Mouse (Mus musculus): ENCODE data around the gene Bcdin3d. TPM values are rescaled to one million over a fixed set of nuclear protein-coding genes. Genes with fewer than 3 reads are reported as not detected.
"Not testable (repeated sequence)": the region's sequence is repeated elsewhere in the genome, so short reads cannot be mapped to it uniquely, and the experiment has no call there.

The Bcdin3d gene
- total RNA-seq, 2 experiments from 2014 or later, result 5.3 TPM

DNA sequence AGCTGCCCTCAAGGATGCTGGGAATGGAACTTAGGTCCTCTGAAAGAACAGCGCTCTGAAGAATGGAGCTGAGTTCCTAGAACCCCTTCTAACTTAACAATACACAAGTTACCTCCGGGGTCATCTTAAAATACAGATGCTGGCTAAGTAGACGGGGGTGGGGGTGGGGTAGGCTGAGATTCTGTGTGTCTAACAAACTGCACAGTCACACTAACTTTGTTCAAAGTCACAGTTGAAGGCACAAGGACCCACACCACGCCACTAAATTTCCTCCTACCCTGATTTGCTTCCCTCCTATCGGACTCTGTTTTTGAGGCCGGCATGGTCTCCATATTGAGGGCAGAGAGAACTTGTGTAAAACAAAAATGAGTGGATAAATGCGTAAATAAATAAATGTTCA lies 1.6 kb downstream of the Bcdin3d start:
- no peak for DNase-seq

DNA sequence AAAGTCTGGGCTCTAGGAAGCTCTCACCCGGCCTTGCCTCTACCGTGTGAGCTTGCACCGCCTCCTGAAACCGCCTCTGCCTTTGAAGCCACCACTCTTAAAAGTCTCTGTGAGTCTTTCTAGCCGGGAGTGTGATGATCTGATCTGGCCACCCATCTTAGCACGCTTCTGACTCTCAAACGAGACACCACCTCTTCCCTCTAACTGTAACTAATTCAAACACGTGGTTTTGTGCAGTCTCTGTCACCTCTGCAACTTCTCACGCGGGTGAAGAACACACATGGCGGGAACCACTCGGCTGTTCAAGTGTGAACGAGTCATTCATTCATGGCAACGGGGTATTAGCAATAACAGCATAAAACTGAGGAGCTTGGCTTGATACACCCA lies 2.9 kb downstream of the Bcdin3d start:
- no peak for DNase-seq

DNA sequence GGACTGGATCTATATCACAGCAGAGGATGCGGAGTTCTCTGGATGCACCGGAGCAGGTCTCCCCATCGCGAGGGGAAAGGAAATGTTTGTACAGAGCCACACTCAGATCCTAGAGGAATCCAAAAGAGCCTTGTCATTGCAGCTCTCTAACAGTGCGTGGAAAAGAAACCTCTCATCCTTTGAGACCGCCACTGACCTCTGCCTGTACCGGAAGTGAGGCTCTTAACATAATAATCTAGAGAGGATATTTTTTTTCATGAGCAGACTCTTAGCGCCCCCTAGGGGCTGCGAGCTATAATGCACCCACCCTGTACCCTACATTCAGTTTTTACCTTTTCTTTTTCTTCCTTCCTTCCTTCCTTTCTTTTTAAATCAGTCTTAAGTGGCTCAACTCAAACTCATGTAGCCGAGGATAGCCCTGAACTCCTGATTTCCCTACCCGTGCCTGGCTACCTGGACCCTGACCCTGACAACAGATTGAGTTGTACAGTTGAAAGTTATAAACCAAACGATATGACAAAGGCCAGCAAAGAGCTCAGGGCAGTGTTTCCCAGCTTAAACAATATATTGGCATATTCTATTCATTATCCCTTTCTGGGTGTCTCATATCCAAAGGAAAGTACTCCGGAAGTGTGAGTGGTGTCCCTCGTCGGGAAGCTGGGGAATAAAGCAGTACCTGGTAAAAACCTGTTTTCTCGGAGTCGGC lies 3.4 kb downstream of the Bcdin3d start:
- DNase-seq, result peak; percentile 66

- DNase-seq, result peak; percentile 40
Measured at GRCm38 (mm10) chr15:99470224-99470761, 4.2 kb downstream of the Bcdin3d start.

GRCm38 (mm10) chr15:99469736-99470135 lies 4.8 kb downstream of the Bcdin3d start:
- no peak for DNase-seq

DNA sequence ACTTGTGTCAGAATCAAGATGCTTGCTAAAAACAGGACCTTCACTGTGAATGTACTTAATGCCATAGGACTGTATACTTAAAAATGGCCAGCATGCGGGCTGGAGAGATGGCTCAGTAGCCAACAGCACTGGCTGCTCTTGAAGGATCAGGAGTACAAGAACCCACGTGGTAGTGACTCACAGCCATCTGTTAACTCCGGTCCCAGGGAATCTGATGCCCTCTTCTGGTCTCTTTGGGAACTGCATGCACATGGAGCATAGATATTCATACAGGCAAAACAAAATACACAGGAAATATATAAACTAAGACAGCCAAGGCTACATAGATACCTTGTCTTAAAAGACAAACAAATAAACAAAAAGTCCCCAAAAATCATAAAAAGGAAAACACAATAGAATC lies 5.5 kb downstream of the Bcdin3d start:
- peak; percentile 86 for DNase-seq

DNA sequence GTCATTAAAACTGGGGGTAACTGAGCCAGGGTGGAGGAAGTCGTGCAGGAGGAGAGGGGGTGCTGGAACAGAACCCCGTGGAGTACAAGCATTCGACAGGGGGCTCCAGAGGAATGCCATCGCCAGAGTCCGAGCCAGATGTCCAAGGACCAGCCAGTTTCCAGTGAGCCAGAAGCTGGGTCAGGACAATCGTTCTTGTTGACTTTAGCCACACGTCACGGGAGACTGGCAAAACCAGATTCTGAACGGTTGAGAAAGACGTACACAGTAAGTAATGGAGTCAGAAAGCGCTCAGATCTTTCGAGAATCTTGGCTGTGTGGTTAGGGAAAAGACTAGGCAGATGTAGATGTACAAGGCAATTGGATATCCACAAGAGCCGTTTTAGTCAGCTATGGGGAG lies 11.3 kb downstream of the Bcdin3d start:
- DNase-seq, result no peak

GRCm38 (mm10) chr15:99457606-99458401 lies 16.7 kb downstream of the Bcdin3d start, which contains the start of gene Nckap5l:
Nckap5l (minus strand) TSS chr15:99457748.
- peak; percentile 93 for DNase-seq

DNA sequence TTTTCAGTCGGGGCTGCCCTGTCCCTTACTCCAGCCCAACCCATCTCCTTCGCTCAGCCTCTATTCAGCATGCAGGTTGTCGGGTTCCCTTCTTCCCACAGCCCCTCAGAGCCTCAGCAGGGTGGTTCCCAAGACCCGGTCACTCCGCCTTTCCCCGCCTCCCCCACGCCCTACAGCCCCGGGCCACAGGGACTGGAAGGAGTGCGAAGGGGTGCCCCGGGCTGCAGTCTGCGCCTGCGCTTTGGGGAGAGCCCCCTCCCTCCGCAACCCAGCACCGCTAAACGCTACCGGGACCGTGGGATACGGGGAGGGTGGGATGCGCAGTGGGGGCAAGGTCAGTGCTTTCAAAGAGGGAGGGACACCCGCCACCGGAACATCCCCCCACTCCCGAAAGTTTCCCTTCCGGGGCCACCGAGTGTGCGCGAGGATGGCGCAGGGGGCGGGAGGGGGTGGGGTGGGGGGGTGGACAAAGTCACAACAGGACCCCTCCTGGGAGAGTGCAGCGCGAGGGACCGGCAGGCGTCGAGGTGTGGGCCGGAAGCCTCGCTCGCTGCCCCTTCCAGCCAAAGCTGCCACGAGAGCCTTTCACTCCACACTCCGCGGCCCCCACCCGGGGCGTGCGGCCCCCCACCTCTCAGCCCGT lies 17.4 kb downstream of the Bcdin3d start:
- DNase-seq, result peak; percentile 65

- DNase-seq, result no peak
Measured at GRCm38 (mm10) chr15:99456338-99456962, 18.1 kb downstream of the Bcdin3d start.

- DNase-seq, result no peak
Measured at GRCm38 (mm10) chr15:99455415-99455814, 19.1 kb downstream of the Bcdin3d start.

DNA sequence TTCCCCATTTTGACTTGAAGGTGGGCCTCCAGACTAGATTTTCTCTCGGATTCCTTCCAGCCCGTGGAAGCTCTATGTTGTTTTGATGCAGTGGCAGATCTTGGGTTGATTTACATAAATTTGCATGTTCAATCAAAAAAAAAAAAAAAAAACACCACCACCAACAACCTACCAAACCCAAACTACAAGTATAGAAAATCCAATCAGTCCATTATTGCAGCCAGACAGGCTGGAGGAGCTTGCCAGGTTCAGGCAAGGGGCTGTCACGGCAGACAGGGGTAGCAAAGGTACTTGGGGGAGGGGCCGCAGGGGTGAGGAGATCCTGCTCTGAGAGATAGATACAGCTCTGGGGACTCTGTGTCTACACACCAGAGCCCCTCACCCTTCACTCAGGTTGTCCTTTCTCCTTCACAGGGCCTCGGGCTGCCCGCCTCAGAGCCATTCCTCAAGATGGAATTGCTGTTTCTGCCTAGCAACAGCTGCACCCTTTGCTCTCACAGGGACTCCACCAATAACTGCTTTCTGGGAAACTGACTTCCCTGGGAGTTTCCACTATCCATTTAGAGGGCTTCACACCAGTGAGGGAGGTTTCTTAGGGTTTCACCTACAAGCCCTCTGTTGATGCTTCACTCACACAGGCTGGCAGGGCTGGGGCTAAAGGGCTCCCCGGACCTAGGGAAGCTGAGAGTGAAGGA lies 19.8 kb downstream of the Bcdin3d start:
- DNase-seq, result no peak

DNA sequence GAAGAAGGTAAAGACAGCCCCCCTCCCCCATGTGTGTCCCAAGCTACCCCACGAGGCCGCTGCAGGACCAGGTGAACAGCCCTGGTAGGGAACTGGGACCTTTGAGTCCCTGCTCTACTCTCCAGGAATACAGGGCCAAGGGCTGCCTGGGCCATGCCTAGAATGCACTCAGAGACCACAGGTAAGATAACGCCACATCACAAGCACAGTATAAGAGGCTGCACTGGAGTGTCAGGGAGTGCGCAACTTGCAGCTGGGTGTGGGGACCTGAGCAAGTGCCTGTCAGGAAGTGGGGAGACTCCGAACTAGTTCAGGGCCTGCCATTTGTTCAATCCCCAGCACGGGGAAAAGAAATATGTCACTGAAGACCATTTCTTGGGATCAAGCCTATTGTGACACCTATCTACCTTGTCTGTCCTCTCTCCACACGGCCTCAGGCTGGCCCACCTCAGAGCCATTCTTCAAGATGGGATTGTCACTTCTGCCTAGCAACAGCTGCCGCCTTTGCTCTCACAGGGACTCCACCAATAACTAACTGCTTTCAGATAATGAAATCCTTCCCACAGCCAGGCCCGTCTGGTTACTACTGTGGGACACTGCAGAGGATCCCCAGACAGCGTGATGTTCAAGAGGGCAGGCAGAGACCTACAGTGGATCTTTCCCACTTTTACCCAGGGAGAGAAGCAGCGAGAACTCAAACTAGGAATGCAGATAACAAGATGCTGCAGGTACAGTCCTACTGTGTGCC lies 21.2 kb downstream of the Bcdin3d start:
- no peak for DNase-seq

DNA sequence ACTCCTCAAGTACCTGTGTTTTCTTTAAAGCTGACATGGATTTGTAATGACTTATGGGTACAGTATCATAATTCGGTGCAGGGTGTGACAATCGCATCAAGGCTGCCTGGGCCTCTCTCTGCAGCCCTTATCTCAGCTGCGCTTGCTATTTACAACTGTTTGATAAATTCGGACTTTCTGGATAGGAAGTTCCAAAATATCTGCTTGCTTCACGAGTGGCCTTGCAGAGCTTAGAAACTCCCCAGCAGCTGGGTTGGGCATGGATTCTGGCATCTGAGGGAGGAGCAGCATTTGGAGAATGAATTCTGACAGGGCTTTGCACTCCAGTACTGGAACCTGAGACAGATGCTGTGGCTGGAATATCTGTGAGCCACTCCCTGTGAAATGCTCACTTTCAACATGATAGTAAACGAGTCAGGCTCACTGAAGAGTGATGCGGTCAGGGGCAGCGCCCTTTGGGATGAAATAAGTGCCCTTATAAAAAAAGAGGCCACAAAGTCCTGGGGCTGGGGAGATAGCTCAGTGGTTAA lies 24.7 kb downstream of the Bcdin3d start:
- DNase-seq, result no peak

- DNase-seq, result peak; percentile 66
Measured at GRCm38 (mm10) chr15:99449131-99449750, 25.3 kb downstream of the Bcdin3d start.

DNA sequence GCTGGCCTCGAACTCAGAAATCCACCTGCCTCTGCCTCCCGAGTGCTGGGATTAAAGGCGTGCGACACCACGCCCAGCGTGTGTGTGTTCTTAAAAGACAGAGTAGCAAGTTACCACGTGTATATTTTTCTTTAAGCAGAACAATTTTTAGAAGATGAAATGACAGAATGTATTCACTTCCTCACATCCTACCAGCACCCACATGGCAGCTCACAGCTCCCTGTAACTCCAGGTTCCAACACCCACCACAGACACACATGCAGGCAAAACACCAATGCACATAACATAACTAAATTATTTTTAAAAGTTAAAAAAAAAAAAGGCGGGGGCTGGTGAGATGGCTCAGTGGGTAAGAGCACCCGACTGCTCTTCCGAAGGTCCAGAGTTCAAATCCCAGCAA lies 28.4 kb downstream of the Bcdin3d start:
- DNase-seq, result not testable (repeated sequence)

DNA sequence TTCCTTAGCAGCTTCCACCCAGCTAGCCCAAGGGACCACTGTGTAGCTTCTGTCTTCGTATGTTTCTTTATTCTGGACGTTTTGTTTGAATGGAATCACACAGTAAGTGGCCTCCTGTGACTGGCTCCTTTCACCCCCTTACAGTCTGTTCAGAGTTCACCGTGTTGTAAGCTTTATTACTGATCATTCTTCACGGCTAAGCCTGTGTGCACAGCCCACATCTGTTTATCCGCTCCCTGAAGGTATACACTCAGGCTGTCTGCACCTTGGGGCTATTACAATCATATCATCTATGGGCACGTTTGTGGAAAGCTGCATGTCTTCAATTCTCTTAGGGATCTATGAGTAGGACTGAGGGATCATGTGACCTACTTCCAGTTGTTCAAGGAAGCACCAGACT lies 29.0 kb downstream of the Bcdin3d start:
- DNase-seq, result no peak

- no peak for DNase-seq
Measured at GRCm38 (mm10) chr15:99442358-99442757, 32.2 kb downstream of the Bcdin3d start.

DNA sequence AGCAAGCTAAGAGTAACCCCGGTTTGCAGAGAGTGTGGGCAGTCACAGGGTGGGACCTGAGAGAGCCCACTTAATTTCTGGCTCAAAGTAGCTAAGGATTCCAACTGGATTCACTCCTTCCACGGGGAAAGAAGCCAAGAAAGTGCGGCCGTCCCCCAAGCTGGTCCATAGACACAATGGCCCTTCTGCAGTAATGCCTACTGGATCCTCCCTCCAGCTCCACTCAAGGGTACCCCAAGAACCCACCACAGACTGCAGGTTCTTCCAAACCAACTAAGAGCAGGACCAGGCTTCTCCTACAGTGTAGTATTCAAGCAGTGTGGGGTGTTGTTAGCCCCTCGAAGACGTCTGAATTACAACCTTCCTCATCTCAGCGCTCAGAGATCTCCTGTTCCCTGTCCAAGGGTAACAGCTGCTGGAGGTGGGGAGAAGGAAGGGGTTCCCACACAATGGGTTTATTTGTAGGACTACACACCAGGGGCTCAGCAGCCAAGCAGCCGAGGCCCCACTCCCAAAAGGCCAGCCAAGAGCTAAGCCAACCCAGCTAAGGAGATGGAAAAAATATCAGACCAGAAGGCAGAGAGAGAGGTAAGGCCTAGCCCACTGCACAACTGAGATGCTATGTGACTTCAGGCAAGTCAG lies 33.6 kb downstream of the Bcdin3d start:
- DNase-seq, result no peak

Measured in gastrocnemius, postnatal 10 days (tissue).